Mouse (Mus musculus): ENCODE results near the gene Gucy2d.

Gene Gucy2d

GRCm38 (mm10) chr7:98489623-98490084 is 49.4 kb downstream of the Gucy2d start:
- peak; percentile 60 for DNase-seq (ENCODE audit: low read depth, low spot score)

GRCm38 (mm10) chr7:98490328-98490727 is 50.1 kb downstream of the Gucy2d start:
- DNase-seq (ENCODE audit: low read depth, low spot score), result no peak

GRCm38 (mm10) chr7:98490911-98491310 is 50.7 kb downstream of the Gucy2d start:
- no peak for DNase-seq (ENCODE audit: low read depth, low spot score)

GRCm38 (mm10) chr7:98491451-98492200 is 51.4 kb downstream of the Gucy2d start:
- no peak for DNase-seq (ENCODE audit: low read depth, low spot score)

GRCm38 (mm10) chr7:98492331-98492730 is 52.1 kb downstream of the Gucy2d start:
- DNase-seq (ENCODE audit: low read depth, low spot score), result no peak

- no peak for DNase-seq (ENCODE audit: low read depth, low spot score)
These were observed 53.1 kb downstream of the Gucy2d start for GRCm38 (mm10) chr7:98493307-98493706.

GRCm38 (mm10) chr7:98493901-98494480 is 53.8 kb downstream of the Gucy2d start:
- no peak for DNase-seq (ENCODE audit: low read depth, low spot score)

- DNase-seq (ENCODE audit: low read depth, low spot score), result no peak
These were observed 55.4 kb downstream of the Gucy2d start for GRCm38 (mm10) chr7:98495591-98495990.

- DNase-seq (ENCODE audit: low read depth, low spot score), result no peak
These were observed 57.2 kb downstream of the Gucy2d start for GRCm38 (mm10) chr7:98497451-98497850.

- DNase-seq (ENCODE audit: low read depth, low spot score), result no peak
These were observed 57.9 kb downstream of the Gucy2d start for GRCm38 (mm10) chr7:98498101-98498500.

GRCm38 (mm10) chr7:98498656-98499560 is 58.7 kb downstream of the Gucy2d start:
- no peak for DNase-seq (ENCODE audit: low read depth, low spot score)

GRCm38 (mm10) chr7:98499561-98500292 is 59.5 kb downstream of the Gucy2d start:
- no peak for DNase-seq (ENCODE audit: low read depth, low spot score)

GRCm38 (mm10) chr7:98500470-98500869 is 60.3 kb downstream of the Gucy2d start:
- no peak for DNase-seq (ENCODE audit: low read depth, low spot score)

GRCm38 (mm10) chr7:98501078-98501477 is 60.9 kb downstream of the Gucy2d start:
- DNase-seq (ENCODE audit: low read depth, low spot score), result no peak

- no peak for DNase-seq (ENCODE audit: low read depth, low spot score)
These were observed 62.7 kb downstream of the Gucy2d start for GRCm38 (mm10) chr7:98502921-98503320.

GRCm38 (mm10) chr7:98503951-98504647 is 63.9 kb downstream of the Gucy2d start:
- no peak for DNase-seq (ENCODE audit: low read depth, low spot score)

GRCm38 (mm10) chr7:98504726-98505314 is 64.6 kb downstream of the Gucy2d start:
- DNase-seq (ENCODE audit: low read depth, low spot score), result no peak

- DNase-seq (ENCODE audit: low read depth, low spot score), result no peak
These were observed 65.4 kb downstream of the Gucy2d start for GRCm38 (mm10) chr7:98505664-98506063.

- no peak for DNase-seq (ENCODE audit: low read depth, low spot score)
These were observed 71.0 kb downstream of the Gucy2d start for GRCm38 (mm10) chr7:98510961-98511958.

Data from CD4-positive helper T cell, adult 2 months (primary cell).